Mouse (Mus musculus): ENCODE results near the gene Surf6. TPM values are rescaled to one million over a fixed set of nuclear protein-coding genes. Genes with fewer than 3 reads are reported as not detected.

The Surf6 gene
- total RNA-seq (2015) = 8.9 and 9.2 TPM in 2 replicates
- 20.7 and 27.9 TPM in 2 replicates for total RNA-seq (2017)

GRCm38 (mm10) chr2:26902467-26903220, at the start of gene Surf6:
Surf6 (minus strand) TSS chr2:26902879.
- peak; percentile 90 for ATAC-seq (ENCODE audit: poor library complexity, severe bottlenecking)

- ATAC-seq (ENCODE audit: poor library complexity, severe bottlenecking) = peak; percentile 56; the same call in 1 of the 2 replicates
Measured at GRCm38 (mm10) chr2:26952193-26952592, 49.5 kb upstream of the Surf6 start.

DNA sequence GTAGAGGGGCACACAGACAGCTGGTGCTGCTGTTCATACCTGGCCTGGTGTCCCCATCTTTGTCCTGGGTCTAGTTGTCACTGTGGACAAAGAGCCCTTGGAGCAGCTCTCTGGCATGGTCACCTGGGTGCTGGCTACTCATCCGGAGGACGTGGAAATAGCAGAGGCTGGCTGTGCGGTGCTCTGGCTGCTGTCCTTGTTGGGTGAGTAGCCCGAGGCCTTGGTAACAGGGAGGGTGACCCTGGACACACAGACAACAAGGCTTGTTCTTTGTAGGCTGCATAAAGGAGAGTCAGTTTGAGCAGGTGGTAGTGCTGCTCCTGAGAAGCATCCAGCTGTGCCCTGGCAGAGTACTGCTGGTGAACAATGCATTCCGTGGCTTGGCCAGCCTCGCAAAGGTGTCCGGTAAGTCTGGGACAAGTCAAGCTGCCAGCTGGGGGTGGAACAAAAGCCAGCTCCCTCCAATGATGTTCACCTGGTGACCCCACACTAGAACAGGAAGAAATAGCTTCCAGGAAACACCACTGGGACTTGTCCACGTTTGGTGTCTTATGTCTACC, 48.7 kb upstream of the Surf6 start:
- no peak for ATAC-seq (ENCODE audit: poor library complexity, severe bottlenecking)

- no peak for ATAC-seq (ENCODE audit: poor library complexity, severe bottlenecking)
Measured at GRCm38 (mm10) chr2:26950411-26950810, 47.7 kb upstream of the Surf6 start.

- ATAC-seq (ENCODE audit: poor library complexity, severe bottlenecking) = no peak
Measured at GRCm38 (mm10) chr2:26943253-26943652, 40.6 kb upstream of the Surf6 start.

DNA sequence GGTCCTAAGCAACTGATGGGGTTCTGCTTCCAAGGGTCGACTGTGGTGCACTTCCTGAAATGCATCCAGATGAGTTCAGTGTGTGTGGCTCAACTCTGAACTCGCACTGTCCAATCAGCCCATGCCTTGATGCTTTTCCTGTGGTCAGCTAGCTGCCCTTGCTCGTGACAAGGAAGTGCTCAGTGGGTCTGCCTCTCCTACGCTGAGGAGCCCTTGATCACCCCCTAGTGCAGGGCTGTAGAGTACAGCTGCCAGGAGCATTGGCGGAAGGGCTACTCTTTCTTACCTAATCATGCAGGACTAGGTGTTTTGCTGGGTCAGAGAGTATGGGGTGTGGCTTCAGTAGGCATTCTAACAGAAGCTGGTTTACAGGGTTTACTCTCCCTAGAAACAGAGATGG, 38.9 kb upstream of the Surf6 start:
- peak; percentile 99 for ATAC-seq (ENCODE audit: poor library complexity, severe bottlenecking)

- ATAC-seq (ENCODE audit: poor library complexity, severe bottlenecking) = no peak
Measured at GRCm38 (mm10) chr2:26936425-26936824, 33.7 kb upstream of the Surf6 start.

GRCm38 (mm10) chr2:26935286-26935685, 32.6 kb upstream of the Surf6 start:
- ATAC-seq (ENCODE audit: poor library complexity, severe bottlenecking) = no peak

DNA sequence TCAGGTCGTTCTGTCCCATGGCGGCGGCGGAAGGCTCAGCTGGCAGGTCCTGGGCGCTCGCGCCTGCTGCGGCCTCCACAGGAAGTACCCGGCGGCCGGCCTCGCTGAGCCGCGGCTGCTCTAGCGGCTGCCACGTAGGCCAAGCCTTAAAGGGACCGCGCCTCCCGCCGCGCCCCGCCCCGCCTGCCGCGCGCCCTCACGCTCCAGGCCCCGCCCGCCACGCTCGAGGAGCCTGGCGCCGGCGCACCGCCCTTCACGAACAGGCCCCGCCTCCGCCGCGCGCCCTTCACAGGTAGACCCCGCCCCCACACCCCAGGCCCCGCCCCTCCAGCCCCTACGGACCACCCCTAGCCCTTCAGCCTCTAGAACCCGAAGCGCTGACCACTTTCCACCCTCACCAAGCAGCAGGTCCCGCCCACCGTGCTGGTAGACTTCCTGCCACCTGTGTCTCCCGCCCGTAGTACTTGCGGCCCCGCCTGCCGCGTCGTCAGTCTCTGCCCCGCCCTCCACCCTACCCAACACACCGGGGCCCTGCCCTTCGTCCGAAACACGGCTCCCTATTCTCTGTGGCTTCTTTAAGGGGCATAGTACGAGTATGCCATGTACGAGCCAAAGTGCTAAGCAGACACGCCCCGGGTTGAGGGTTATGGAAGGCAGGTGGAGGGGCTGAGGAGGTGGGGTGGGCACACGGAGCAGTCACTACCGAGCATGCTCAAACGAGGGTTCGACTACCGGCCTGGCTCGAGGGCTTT, 30.8 kb upstream of the Surf6 start, which contains the start of the genes Surf4 and Stkld1:
Surf4 (minus strand) TSS at position 625 of the 752 bp plus-strand sequence.
Stkld1 (plus strand) TSS at position 744 of the 752 bp plus-strand sequence.
- ATAC-seq (ENCODE audit: poor library complexity, severe bottlenecking) = peak; percentile 88

- ATAC-seq (ENCODE audit: poor library complexity, severe bottlenecking) = no peak
Measured at GRCm38 (mm10) chr2:26932473-26933303, 30.0 kb upstream of the Surf6 start.

DNA sequence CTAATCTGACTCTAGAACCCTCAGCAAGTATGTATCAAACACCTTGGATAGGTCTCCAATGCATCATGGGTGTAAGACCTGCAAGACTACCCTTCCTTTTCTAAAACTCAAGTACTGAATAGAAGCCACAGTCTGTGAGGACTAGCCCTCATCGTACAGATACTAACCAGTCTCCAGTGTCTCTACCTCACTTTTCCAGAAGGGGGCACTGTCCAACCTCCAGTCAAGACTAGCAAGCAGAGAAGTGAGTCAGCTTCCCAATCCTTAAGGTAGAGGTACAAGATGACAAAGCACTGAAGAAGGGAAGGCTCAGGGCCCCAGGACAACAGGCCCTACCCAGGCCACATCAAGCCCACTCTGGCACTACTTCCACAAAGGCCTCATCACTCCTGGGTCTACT, 27.7 kb upstream of the Surf6 start:
- ATAC-seq (ENCODE audit: poor library complexity, severe bottlenecking) = peak; percentile 38

GRCm38 (mm10) chr2:26927745-26928476, 25.2 kb upstream of the Surf6 start:
- no peak for ATAC-seq (ENCODE audit: poor library complexity, severe bottlenecking)

- ATAC-seq (ENCODE audit: poor library complexity, severe bottlenecking) = no peak
Measured at GRCm38 (mm10) chr2:26921784-26922183, 19.1 kb upstream of the Surf6 start.

GRCm38 (mm10) chr2:26920190-26920855, 17.6 kb upstream of the Surf6 start:
- ATAC-seq (ENCODE audit: poor library complexity, severe bottlenecking) = no peak

DNA sequence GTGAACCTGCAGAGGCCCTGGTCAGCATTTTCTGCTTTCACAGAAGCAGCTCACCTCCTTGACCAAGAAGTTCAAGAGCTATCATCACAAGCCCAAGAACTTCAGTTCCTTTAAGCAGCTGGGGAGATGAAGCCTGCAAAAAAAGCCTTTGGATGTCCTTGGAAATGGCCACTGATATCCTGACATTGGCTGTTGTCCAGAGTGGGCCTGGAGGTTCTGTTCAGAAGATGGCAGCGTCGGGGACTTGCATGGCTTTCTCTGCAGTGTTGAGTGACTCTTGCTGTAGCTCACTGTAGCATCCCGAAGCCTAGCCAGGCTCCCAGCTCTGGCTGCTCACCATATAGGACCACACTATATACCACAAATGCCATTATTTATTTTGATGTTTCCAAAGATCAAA, 17.0 kb upstream of the Surf6 start:
- no peak for ATAC-seq (ENCODE audit: poor library complexity, severe bottlenecking)

DNA sequence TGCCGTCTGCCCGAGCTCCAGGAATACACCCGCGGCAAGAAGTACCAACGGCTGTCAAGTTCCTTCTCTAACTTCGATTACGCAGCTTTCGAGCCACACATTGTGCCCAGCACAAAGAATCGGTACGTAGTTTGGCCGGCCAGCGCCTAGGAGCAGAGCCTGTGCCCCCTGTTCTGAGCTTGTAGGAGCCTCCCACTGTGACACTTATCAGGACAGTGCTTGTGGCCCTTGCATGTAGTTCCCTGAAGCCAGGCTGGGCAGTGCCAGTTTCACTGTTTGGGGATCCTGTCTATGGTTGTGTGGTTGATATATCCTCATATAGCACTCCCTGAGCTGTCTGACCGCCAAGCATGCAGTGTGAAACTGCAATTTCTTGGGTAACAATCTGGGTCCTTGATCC, 14.1 kb upstream of the Surf6 start:
- ATAC-seq (ENCODE audit: poor library complexity, severe bottlenecking) = peak; percentile 32

- peak; percentile 96 for ATAC-seq (ENCODE audit: poor library complexity, severe bottlenecking)
Measured at GRCm38 (mm10) chr2:26915927-26916728, 13.4 kb upstream of the Surf6 start, which contains the start of the genes Surf2 and Surf1. Surf2 (plus strand) TSS chr2:26916367. Surf1 (minus strand) TSS chr2:26916530.

DNA sequence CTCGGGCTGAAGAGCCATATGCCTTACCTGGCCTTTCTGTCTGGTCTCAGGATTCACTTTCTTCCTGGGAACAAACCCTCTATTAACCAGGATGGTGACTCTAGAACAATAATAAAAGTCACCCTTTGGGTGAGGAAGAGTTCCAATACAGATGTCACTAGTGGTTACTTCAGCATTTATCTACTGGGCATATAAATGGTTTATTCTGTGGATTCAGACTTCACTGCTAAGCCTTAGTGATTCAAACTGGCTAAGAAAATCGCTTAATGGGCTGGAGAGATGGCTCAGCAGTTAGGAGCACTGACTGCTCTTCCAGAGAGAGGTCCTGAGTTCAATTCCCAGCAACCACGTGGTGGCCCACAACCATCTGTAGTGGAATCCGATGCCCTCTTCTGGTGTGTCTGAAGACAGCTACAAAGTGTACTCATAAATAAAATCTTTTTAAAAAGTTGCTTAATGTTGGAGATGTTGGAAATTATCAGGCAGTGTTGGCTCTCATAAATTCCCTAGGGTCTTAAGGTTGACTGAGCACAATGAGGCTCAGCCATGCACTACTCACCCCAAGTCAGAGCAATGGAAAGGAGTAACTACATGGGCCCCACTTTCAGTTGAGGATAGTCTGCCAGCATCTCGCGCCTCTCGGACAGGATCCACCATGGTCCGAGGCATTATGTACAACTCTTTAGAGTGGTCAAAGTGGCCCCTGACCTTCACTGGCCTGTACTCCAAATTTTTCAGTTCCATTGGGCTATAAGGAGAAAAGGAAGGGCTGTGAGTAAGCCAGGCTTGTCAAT, 11.7 kb upstream of the Surf6 start:
- no peak for ATAC-seq (ENCODE audit: poor library complexity, severe bottlenecking)
